ENCODE assay signal across 9 mouse cellular contexts in the genomic region with DNA sequence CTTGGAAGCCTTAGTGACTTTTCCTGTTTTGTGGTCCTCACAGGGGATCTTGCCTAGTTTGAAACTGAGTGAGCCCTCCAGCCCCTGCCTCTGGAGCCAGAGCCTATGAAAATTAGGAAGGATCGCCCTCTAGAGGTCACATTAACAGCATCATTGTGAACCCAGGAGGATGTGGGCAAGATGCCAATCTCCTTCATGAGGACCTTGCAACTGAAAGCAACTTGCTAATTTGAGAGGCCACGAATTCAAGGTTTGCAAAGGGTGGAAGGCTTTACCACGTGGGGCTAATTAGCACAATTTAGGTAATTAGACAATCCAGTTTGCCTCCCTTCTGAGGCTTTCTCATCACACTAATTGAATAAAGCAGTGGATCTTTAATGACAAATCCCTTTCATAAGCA. TPM values are rescaled to one million over a fixed set of nuclear protein-coding genes. Genes with fewer than 3 reads are reported as not detected.
DNase-seq lines count a peak whose midpoint lies in the region; ATAC-seq and TF ChIP-seq lines count a peak whose summit lies in the region.
"Had no signal": no experiment of that assay in that cellular context is flagged by ENCODE, and none has a peak within 500 bp of the region (broad histone marks: within the 10 kb centered on the region; RNA-seq: fewer than 3 reads in every experiment).

No protein-coding gene starts in this region.

- no peak overlapping the region for H3K4me2 ChIP-seq in lung, embryonic 14.5 days
- H3K4me2 ChIP-seq: limb, embryonic 12.5 days had no signal

- H3K4me3 ChIP-seq in embryonic fibroblast, embryonic 13.5 days (ENCODE audit: insufficient read depth, low read length) = no peak overlapping the region
- no peak overlapping the region for H3K4me3 ChIP-seq in lung, embryonic 14.5 days (ENCODE audit: low read depth, low read length)
- H3K4me3 ChIP-seq in thymus, adult 2 months (ENCODE audit: control insufficient read depth, insufficient read depth, low read length) = no peak overlapping the region
- H3K4me3 ChIP-seq: limb, embryonic 12.5 days had no signal

- no peak for TF ChIP-seq POLR2A in embryonic fibroblast, embryonic 13.5 days (IDR thresholded peaks at IDR 0.05; ENCODE audit: low read depth, low read length)
- no peak for TF ChIP-seq POLR2A in thymus, adult 2 months (IDR thresholded peaks at IDR 0.05; ENCODE audit: control insufficient read depth, extremely low read depth, insufficient read depth, low read length, poor library complexity)

- DNase-seq in ES-CJ7 (ENCODE audit: low read depth, low spot score) = peak; percentile 78
- DNase-seq in adrenal gland, postnatal 4 days (ENCODE audit: low spot score in 2 of 2) = peak; percentile 8 to 40
- DNase-seq in heart, postnatal 10 days = peak; percentile 77 to 85
- DNase-seq in kidney, postnatal 4 days = peak; percentile 61 to 75
- peak; percentile 94 for DNase-seq in lung, embryonic 14.5 days
- peak; percentile 25 for DNase-seq in ovary, adult 18-20 months (ENCODE audit: low spot score)
- peak; percentile 71 for DNase-seq in thymus, adult 2 months

- ATAC-seq in lung, embryonic 14.5 days (ENCODE audit: insufficient read depth) = peak; percentile 58; the same call in 1 of the 2 replicates

- WGBS in lung, embryonic 14.5 days = 3% methylated on average over 3 of the region's 3 CpGs
- WGBS in thymus, adult 2 months = 0% methylated on average over 3 of the region's 3 CpGs

- intact Hi-C loops in heart, postnatal 10 days (cut with DNase I) = loop anchor here (1.0 to 10.0 kb wide), 3 partner anchors 164 to 621 kb away; no protein-coding TSS in a partner anchor

- H3K27me3 ChIP-seq in lung, embryonic 14.5 days (ENCODE audit: insufficient read depth, low read length) = no peaks in the 10 kb centered on the region
- no peaks in the 10 kb centered on the region for H3K27me3 ChIP-seq in thymus, adult 2 months (ENCODE audit: control insufficient read depth, insufficient read depth, low read length)
- H3K27me3 ChIP-seq: limb, embryonic 12.5 days had no signal

- no peaks in the 10 kb centered on the region for H3K9me3 ChIP-seq in lung, embryonic 14.5 days (ENCODE audit: low read depth, low read length)
- H3K9me3 ChIP-seq: limb, embryonic 12.5 days had no signal

- no peaks in the 10 kb centered on the region for H3K36me3 ChIP-seq in lung, embryonic 14.5 days (ENCODE audit: insufficient read depth)
- no peaks in the 10 kb centered on the region for H3K36me3 ChIP-seq in thymus, adult 2 months (ENCODE audit: control insufficient read depth, insufficient read depth, low read length)
- H3K36me3 ChIP-seq: limb, embryonic 12.5 days had no signal

- no peaks in the 10 kb centered on the region for H3K4me1 ChIP-seq in embryonic fibroblast, embryonic 13.5 days (ENCODE audit: control insufficient read depth, insufficient read depth, low read length)
- no peaks in the 10 kb centered on the region for H3K4me1 ChIP-seq in lung, embryonic 14.5 days (ENCODE audit: insufficient read depth)
- H3K4me1 ChIP-seq in thymus, adult 2 months (replicated peaks; ENCODE audit: control insufficient read depth, insufficient read depth, low read length) = peaks cover 20% of the 10 kb centered on the region

- no peak overlapping the region for H3K9ac ChIP-seq in lung, embryonic 14.5 days
- H3K9ac ChIP-seq: limb, embryonic 12.5 days had no signal

- no peak overlapping the region for H3K27ac ChIP-seq in embryonic fibroblast, embryonic 13.5 days (ENCODE audit: insufficient read depth, low read length)
- H3K27ac ChIP-seq in lung, embryonic 14.5 days (ENCODE audit: low read depth) = no peak overlapping the region
- H3K27ac ChIP-seq in thymus, adult 2 months (ENCODE audit: control insufficient read depth, insufficient read depth, low read length) = no peak overlapping the region
- H3K27ac ChIP-seq: limb, embryonic 12.5 days had no signal

- 0 out of 2 replicates have a peak, but pooled peaks have one; percentile 1 for TF ChIP-seq CTCF in embryonic fibroblast, embryonic 13.5 days (IDR thresholded peaks at IDR 0.05; ENCODE audit: borderline replicate concordance, insufficient read depth, low read length)
- TF ChIP-seq CTCF in lung, embryonic 14.5 days (IDR thresholded peaks at IDR 0.05; ENCODE audit: low read depth) = peak; percentile 79
- TF ChIP-seq CTCF in thymus, adult 2 months (IDR thresholded peaks at IDR 0.05; ENCODE audit: borderline replicate concordance, control insufficient read depth, extremely low read depth, insufficient read depth, low read length, poor library complexity) = no peak

RNA-seq across cellular contexts. Expression of gene Gm45261, which starts 52.7 kb away (rescaled TPM):
- not detected for total RNA-seq in adrenal gland, postnatal 4 days (2021)
- polyA plus RNA-seq in embryonic fibroblast, embryonic 13.5 days (2011; ENCODE audit: insufficient read length, low read depth, missing spikeins) = not detected in 2 replicates
- not detected for total RNA-seq in heart, postnatal 10 days (2021)
- not detected in 2 replicates for polyA plus RNA-seq in lung, embryonic 14.5 days (2014; fragmentation: Nextera tagmentation; extraction: Ambion mirVana)
- not detected in 2 replicates for polyA plus RNA-seq in thymus, adult 2 months (2012; rRNA removed)
- polyA plus RNA-seq: limb, embryonic 12.5 days had no signal

Comparison
In these comparisons a context has a peak if more than half of its experiments do, and no peak if none do; other contexts are left out.
1. DNase-seq: peak in every context shown above with its lines; median percentile 94 in lung, embryonic 14.5 days; 81 in heart, postnatal 10 days; 78 in ES-CJ7; 71 in thymus, adult 2 months; 68 in kidney, postnatal 4 days; 25 in ovary, adult 18-20 months; 24 in adrenal gland, postnatal 4 days.